Mouse (Mus musculus) limb, embryonic 13.5 days (tissue): Measurements from ENCODE around the gene Dmrt1. TPM values are rescaled to one million over a fixed set of nuclear protein-coding genes. Genes with fewer than 3 reads are reported as not detected.
A peak's percentile ranks its signal among the peaks of the same experiment; 100 is the strongest.

ENCODE experiments used
- ATAC-seq: fragments of 200-750 bp; cut with Nextera tagmentation; 2 replicates; pipeline ENCODE4 v1.8.0; 2017; ENCODE audit warnings: low read depth, moderate number of reproducible peaks, moderate TSS enrichment; ENCODE audit not compliant: low FRiP score
- H3K27ac ChIP-seq: fragments of 300-500 bp; sonication (generic); 2 replicates; pipeline ENCODE4 v1.5.1; 2015; ENCODE audit warnings: inconsistent platforms, mild to moderate bottlenecking, moderate library complexity
- H3K27me3 ChIP-seq: fragments of 300-500 bp; sonication (generic); 2 replicates; pipeline ENCODE4 v1.6.1; 2015; ENCODE audit warnings: mild to moderate bottlenecking, inconsistent platforms
- H3K36me3 ChIP-seq: fragments of 300-500 bp; sonication (generic); 2 replicates; pipeline ENCODE4 v1.6.1; 2015; ENCODE audit warnings: inconsistent platforms, mild to moderate bottlenecking, moderate library complexity
- H3K4me1 ChIP-seq: fragments of 300-500 bp; sonication (generic); 2 replicates; pipeline ENCODE4 v1.6.1; 2015; ENCODE audit warnings: inconsistent platforms
- H3K4me2 ChIP-seq: fragments of 300-500 bp; sonication (generic); replicated peaks from 2 replicates; pipeline ENCODE4 v1.6.1; 2015; ENCODE audit warnings: inconsistent platforms, mild to moderate bottlenecking, moderate library complexity
- H3K4me3 ChIP-seq: fragments of 300-500 bp; sonication (generic); 2 replicates; pipeline ENCODE4 v1.5.1; 2015; ENCODE audit warnings: moderate library complexity, mild to moderate bottlenecking, inconsistent platforms
- H3K9ac ChIP-seq: fragments of 300-500 bp; sonication (generic); 2 replicates; pipeline ENCODE4 v1.6.1; 2015; ENCODE audit warnings: mild to moderate bottlenecking, inconsistent platforms
- H3K9me3 ChIP-seq: fragments of 300-500 bp; sonication (generic); 2 replicates; pipeline ENCODE4 v1.6.1; 2016; ENCODE audit warnings: inconsistent platforms
- WGBS: fragments of 180-500 bp; shearing (Covaris S2); methylation state at CpG from one replicate; pipeline ENCODE4 v1.1.7; 2015; 5-methylcytosine and 5-hydroxymethylcytosine counted together
- polyA plus RNA-seq: library from polyadenylated mRNA; unstranded; fragments of >200 nt; fragmentation: Nextera tagmentation; extraction: Ambion mirVana; gene quantifications from 2 replicates; pipeline ENCODE4 v1.2.1, GENCODE M21; 2015

Gene Dmrt1
- polyA plus RNA-seq, 1 experiment from 2014 or later, result 0.11 TPM

DNA sequence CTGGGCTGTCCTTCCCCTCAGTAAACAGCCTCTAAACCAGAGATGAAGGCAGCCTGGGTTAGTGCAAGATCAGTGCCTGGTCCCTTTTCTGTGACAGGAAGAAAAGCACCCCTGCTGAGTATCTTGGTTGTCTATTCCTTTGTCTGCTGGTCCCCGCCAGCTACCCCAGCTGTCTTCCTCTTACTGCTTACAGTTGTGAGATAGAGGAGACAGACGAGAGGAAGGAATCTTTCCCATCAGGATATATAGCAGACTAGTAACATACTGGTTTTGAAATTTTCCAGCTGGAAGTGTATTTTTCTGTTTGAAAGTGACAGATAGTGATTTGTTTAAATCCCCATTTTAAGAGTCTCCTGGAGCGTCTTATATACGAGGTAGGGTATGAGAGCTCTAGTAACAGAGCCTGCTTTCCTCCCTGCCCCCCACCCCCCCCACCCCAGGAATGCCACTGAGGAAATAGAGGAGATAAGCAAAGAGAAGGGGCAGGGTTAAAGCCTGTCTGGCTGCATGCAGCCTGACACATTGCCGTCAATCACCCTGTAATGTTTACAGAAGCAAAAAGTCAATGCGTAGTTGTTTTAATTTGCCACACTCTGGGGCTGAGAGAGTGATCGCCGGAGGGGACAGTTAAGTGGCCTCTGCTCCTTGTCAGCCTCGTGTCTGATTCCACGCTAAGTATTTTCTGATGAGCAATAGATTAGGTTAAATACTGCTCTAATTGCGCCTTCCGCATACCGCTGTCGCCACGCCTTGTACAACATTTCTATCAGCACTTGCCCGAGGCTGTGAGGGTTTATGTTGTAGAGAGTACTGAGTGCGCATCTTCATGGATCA is 69.8 kb downstream of the Dmrt1 start:
- Histone ChIP-seq H3K4me1 (peaks cover 17% of the 10 kb centered on the region), H3K4me2 (peak overlapping the region; percentile 29), H3K27ac (no peak overlapping the region), H3K27me3 (peaks cover 65% of the 10 kb centered on the region), H3K4me3 (peak overlapping the region; percentile 18; the same call in 1 of the 2 replicates), H3K36me3 (no peaks in the 10 kb centered on the region), H3K9ac (no peak overlapping the region), H3K9me3 (no peaks in the 10 kb centered on the region)
- 8% methylated on average over 17 of the region's 17 CpGs for WGBS
- no peak for ATAC-seq

DNA sequence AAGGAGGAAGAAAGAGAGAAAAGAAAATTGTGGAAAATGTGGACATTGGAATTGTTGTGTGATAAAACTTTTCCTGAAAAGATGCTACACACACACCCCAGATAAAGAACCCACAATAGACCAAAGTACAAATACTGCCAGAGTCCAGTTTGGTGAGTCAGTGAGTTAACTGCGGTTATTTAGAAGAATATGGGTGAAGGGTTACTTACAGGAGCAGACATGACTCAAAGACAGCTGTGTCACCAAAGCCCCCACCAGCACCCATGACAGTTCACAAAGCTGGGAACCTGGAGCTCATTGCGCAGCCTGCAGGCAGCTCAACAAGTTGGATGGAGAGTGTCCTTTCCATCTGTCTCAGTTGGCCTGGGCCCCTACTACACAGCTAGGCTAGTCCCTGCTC is 72.9 kb downstream of the Dmrt1 start:
- WGBS, result 98% methylated on average over 2 of the region's 2 CpGs
- Histone ChIP-seq H3K4me2 (no peak overlapping the region), H3K27me3 (peaks cover 53% of the 10 kb centered on the region)

DNA sequence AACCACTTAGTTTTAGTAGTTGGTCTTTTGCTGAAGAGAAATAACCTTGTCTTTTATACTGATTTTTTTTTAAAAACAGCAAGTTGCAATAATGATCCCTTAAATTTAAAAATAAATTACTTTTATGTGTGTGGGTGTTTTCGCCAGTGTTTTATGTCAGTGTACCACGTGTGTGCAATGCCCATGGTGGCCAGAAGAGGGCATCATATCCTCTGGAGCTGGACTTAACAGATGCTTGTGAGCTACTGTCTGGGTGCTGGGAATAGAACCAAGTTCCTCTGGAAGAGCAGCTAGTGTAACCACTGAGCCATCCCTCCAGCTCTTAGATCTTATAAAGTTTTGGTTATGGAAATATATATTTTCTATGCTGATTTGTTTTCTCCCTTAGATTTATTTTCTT is 74.0 kb downstream of the Dmrt1 start:
- ATAC-seq, result no peak
- WGBS, result 89% methylated on average over 2 of the region's 2 CpGs

More for the DNA sequence above, 72.9 kb downstream of the Dmrt1 start:
- no peaks in the 10 kb centered on the region for H3K36me3 ChIP-seq
- H3K9ac ChIP-seq, result no peak overlapping the region
- peaks cover 17% of the 10 kb centered on the region for H3K4me1 ChIP-seq
- no peak overlapping the region for H3K4me3 ChIP-seq
- H3K27ac ChIP-seq, result no peak overlapping the region
- no peaks in the 10 kb centered on the region for H3K9me3 ChIP-seq
- no peak for ATAC-seq

DNA sequence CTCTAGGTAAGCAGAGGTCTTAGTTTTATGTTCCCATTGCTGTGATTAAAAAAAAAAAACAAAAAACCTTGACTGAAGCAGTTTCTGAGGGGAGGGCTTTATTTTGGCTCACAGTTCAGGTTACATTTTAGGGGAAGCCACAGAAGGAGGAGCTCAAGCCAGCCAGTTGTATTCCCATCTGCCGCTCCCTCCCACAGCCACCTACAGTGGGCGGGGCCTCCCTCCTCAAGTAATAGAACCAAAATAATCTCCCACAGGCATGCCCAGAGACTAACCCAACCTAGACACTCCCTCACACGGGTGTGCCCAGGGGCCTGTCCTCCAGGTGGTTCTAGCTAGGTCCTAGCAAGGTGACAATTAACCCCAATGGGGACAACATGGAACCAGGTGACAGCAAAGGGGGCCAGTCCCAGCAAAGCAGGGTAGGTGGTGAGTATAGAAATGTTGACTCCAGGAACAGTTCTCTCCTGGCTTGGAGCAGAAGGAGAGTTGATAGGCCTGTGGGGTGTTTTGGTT is 92.4 kb downstream of the Dmrt1 start:
- H3K9ac ChIP-seq, result no peak overlapping the region
- ATAC-seq, result no peak
- peaks cover 82% of the 10 kb centered on the region for H3K27me3 ChIP-seq
- no peak overlapping the region for H3K4me2 ChIP-seq
- 68% methylated on average over 3 of the region's 3 CpGs for WGBS
- H3K4me3 ChIP-seq, result no peak overlapping the region
- no peaks in the 10 kb centered on the region for H3K36me3 ChIP-seq
- H3K4me1 ChIP-seq, result peaks cover 11% of the 10 kb centered on the region; the same call in 1 of the 2 replicates
- no peak overlapping the region for H3K27ac ChIP-seq
- H3K9me3 ChIP-seq, result no peaks in the 10 kb centered on the region

More for the DNA sequence above, 74.0 kb downstream of the Dmrt1 start:
- Histone ChIP-seq H3K4me3 (no peak overlapping the region), H3K27me3 (peaks cover 42% of the 10 kb centered on the region), H3K36me3 (no peaks in the 10 kb centered on the region), H3K4me1 (peaks cover 14% of the 10 kb centered on the region), H3K9ac (no peak overlapping the region), H3K9me3 (no peaks in the 10 kb centered on the region), H3K4me2 (no peak overlapping the region), H3K27ac (no peak overlapping the region)

DNA sequence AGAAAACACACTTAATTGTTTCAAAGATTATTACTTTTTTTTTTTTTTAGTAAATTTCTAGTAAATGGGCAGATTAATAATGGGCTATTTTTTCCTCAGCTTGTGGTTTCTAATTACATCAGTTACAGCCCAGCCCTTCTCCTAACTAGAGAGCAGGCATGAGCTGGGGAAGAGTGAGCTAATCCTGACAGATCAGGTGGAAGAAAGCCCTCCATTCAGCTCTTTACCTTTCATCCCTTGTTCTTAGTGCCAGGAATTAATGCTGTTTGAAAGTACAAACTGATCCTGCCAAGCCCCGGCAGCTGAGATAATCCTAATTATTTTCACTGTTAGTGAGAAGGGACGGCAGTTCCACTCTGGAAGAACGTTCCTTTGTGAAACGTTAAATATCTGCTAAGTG is 93.2 kb downstream of the Dmrt1 start:
- H3K4me3 ChIP-seq, result no peak overlapping the region
- H3K4me1 ChIP-seq, result peaks cover 11% of the 10 kb centered on the region; the same call in 1 of the 2 replicates
- no peaks in the 10 kb centered on the region for H3K36me3 ChIP-seq
- ATAC-seq, result no peak
- peaks cover 81% of the 10 kb centered on the region for H3K27me3 ChIP-seq
- no peak overlapping the region for H3K4me2 ChIP-seq
- no peaks in the 10 kb centered on the region for H3K9me3 ChIP-seq
- H3K9ac ChIP-seq, result no peak overlapping the region
- 14% methylated on average over 4 of the region's 4 CpGs for WGBS
- no peak overlapping the region for H3K27ac ChIP-seq

DNA sequence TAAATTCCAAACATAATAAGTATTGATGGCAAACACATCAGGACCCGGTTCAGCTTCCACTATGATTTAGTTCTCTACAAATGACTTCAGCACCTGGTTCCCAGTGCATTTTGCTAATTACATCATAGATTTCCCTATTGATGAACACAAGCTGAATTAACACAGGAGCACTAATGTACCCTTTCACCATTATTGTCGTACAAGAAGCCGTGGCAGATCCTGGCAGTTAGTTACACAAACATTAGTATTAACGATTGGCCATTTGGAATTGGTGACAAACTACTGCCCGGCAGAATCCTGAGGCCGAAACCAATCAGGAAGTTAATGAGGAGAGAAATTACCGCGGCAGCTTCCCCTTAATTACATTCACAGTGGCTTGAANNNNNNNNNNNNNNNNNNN is 96.5 kb downstream of the Dmrt1 start:
- Histone ChIP-seq H3K27me3 (peaks cover 89% of the 10 kb centered on the region), H3K27ac (no peak overlapping the region), H3K9me3 (no peaks in the 10 kb centered on the region), H3K9ac (no peak overlapping the region), H3K4me1 (peaks cover 9% of the 10 kb centered on the region), H3K36me3 (no peaks in the 10 kb centered on the region), H3K4me2 (no peak overlapping the region), H3K4me3 (no peak overlapping the region)
- no peak for ATAC-seq
- WGBS, result 3% methylated on average over 8 of the region's 8 CpGs

DNA sequence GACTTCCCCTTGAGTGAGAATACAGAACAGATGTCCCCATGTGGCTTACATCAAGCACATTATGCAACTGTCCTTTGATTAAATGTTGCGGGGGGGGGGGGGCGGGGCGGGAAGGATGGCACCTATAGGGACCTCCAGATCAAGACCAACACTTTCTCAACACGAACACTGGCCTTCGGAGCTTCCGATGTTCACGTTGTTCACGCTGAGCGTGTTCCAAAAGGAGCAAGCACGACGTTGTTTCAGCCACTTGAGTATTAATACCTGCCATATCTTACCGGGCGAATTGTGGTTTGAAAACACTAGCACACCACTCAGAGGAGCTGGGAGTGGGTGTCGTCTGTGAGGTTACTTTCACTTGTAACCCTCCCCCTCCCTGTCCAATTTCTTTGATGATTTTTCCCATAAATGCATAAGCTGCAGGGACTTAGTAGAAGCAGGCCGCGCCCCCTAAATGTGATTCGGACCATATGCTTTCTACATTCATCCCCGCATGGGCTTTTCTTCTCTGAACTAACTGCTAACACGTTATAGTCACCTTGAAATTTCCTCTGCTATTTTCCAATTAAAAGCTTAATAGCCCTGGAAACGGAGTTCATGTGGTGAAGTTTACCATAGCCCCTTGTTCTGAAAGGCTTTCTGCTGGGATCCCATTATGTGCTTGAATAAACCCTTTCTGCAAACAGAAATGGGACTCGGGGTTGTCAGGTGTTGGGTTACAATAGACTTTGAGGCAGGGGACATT is 102.2 kb downstream of the Dmrt1 start:
- ATAC-seq, result no peak

DNA sequence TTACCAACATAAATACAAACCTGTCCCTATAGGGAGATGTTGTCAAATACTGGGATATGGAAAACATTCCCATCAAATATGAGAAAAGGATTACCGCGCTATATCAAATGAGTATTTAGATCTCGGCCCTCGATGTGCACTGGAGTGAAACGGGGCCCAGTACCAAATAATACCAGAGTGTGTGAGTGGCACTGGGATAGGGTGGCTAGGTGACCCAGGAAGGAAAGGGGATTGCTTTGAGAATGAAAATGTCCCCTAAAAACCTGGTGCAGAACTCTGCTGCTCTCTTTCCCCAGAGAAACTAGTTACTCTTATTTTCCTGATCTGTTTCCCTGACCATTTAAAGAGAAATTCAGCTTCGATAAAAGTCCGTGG is 102.8 kb downstream of the Dmrt1 start:
- peaks cover 93% of the 10 kb centered on the region for H3K27me3 ChIP-seq
- ATAC-seq, result no peak
- no peak overlapping the region for H3K4me3 ChIP-seq
- H3K4me2 ChIP-seq, result no peak overlapping the region
- no peak overlapping the region for H3K9ac ChIP-seq
- no peak overlapping the region for H3K27ac ChIP-seq
- WGBS, result 2% methylated on average over 7 of the region's 7 CpGs
- H3K36me3 ChIP-seq, result no peaks in the 10 kb centered on the region
- H3K4me1 ChIP-seq, result peaks cover 32% of the 10 kb centered on the region
- H3K9me3 ChIP-seq, result no peaks in the 10 kb centered on the region

More for the DNA sequence above, 102.2 kb downstream of the Dmrt1 start:
- Histone ChIP-seq H3K27me3 (peaks cover 91% of the 10 kb centered on the region), H3K9ac (no peak overlapping the region), H3K36me3 (no peaks in the 10 kb centered on the region), H3K27ac (no peak overlapping the region), H3K4me1 (peaks cover 32% of the 10 kb centered on the region), H3K4me3 (no peak overlapping the region), H3K4me2 (no peak overlapping the region), H3K9me3 (no peaks in the 10 kb centered on the region)
- under 1% methylated on average over 21 of the region's 21 CpGs for WGBS

DNA sequence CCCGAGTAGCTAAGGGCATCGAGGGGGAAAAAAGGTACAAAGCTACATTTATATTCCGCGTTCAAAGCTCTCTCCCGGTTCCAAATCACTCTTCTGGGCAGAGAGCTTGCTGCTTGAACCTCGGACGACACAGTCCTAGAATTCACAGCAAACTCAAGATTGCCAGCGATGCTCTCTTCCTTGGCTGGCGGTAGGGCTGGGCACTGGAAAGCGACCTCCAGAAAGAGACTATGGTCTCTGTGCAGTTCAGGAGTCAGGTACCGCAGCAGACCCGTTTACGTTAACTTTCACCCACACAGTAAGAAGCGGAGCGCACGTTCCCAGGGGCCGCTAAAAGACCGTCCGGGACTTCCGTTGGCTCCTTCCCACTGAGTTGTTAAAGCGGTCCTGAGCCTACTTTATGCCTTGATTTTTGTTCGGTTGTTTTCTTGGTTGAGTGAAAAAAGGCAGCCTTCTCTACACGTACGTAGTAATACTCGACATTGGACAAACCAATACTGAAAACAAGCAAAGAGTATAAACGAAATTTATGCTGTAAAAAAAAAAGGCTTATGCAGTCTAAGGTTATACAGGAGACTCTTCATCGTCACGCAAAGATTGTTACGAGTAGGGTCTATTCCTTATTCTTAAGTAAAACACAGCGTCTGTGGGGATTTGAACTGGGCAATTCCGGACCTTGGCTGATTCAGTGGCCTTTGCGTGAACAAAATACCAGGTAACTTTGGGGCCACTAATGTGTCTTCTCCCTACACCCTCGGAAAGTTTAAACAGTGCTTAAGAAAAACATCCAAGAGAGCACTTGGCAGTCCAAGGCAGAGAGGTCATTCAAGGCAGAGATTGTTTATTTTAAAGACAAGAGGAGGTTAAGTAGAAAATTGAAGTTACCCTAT is 103.8 kb downstream of the Dmrt1 start:
- no peak for ATAC-seq
- H3K27ac ChIP-seq, result no peak overlapping the region
- H3K9ac ChIP-seq, result no peak overlapping the region
- 0 out of 2 replicates have a peak overlapping the region, but pooled peaks have one; percentile 7 for H3K4me3 ChIP-seq
- H3K36me3 ChIP-seq, result no peaks in the 10 kb centered on the region
- no peak overlapping the region for H3K4me2 ChIP-seq
- H3K9me3 ChIP-seq, result no peaks in the 10 kb centered on the region
- peaks cover 32% of the 10 kb centered on the region for H3K4me1 ChIP-seq
- H3K27me3 ChIP-seq, result peaks cover 95% of the 10 kb centered on the region
- under 1% methylated on average over 33 of the region's 33 CpGs for WGBS

DNA sequence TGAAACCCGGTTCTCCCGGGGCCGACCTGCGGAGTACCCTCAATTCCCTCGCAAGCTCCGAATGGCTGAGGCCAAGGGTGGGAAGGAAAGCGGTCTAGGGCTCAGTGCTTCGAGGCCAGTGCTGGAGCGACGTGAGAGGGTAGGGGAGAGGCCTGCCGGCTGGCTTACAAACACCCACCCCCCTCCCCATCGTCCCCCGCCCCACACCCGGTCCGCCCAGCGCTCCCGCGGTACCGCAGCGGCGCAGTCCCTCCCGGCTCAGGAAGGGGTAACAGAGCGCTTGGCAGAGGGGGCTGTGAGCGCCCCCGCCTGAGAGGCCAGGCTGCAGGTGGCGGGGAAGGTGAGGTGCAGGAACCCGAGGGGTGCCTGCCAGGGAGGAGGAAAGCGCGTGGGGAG is 104.6 kb downstream of the Dmrt1 start, which contains the start of gene Dmrt3:
TSS of gene Dmrt3 (plus strand) at position 287 of the 396 bp plus-strand sequence.
- H3K4me2 ChIP-seq, result peak within 1 kb of the TSS; percentile 69
- no peak within 1 kb of the TSS for H3K27ac ChIP-seq
- peaks cover 32% of the 10 kb centered on the region for H3K4me1 ChIP-seq
- peaks cover 98% of the 10 kb centered on the region for H3K27me3 ChIP-seq
- peak within 1 kb of the TSS; percentile 54 for H3K9ac ChIP-seq
- no peak for ATAC-seq
- WGBS, result under 1% methylated on average over 27 of the region's 29 CpGs
- H3K36me3 ChIP-seq, result no peaks in the 10 kb centered on the region
- H3K9me3 ChIP-seq, result no peaks in the 10 kb centered on the region
- H3K4me3 ChIP-seq, result peak within 1 kb of the TSS; percentile 45

DNA sequence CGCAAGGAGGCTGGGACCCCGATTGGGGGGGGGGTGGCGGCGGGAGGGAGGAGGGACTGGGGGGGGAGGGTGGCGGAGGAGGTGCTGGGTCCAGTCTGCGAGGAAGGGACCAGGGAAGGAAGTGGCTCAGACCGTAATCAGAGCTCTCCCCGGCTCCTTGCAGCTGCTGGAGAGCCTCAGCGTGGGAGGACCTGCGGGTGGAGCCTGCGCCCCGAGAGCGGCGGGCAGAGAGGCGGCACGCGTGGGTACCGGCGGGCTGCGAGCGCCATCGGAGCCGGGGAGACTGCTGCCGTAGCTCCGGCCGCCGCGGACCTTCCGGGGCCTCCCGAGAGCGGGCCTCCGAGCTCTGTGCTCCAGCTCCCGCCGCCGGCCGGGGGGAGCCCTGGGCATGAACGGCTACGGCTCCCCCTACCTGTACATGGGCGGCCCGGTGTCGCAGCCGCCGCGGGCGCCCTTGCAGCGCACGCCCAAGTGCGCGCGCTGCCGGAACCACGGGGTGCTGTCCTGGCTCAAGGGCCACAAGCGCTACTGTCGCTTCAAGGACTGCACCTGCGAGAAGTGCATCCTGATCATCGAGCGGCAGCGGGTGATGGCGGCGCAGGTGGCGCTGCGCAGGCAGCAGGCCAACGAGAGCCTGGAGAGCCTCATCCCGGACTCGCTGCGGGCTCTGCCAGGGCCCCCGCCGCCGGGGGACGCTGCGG is 105.1 kb downstream of the Dmrt1 start:
- ATAC-seq, result peak; percentile 49; the same call in 1 of the 2 replicates
- H3K36me3 ChIP-seq, result no peaks in the 10 kb centered on the region
- WGBS, result under 1% methylated on average over 57 of the region's 71 CpGs
- peak overlapping the region; percentile 54 for H3K9ac ChIP-seq
- no peaks in the 10 kb centered on the region for H3K9me3 ChIP-seq
- H3K4me1 ChIP-seq, result peaks cover 34% of the 10 kb centered on the region
- H3K4me2 ChIP-seq, result peak overlapping the region; percentile 69
- peak overlapping the region; percentile 45 for H3K4me3 ChIP-seq
- H3K27me3 ChIP-seq, result peaks cover 98% of the 10 kb centered on the region
- no peak overlapping the region for H3K27ac ChIP-seq
